Mouse (Mus musculus) Patski (cell line): ENCODE measurements around the gene Cap1. TPM values are rescaled to one million over a fixed set of nuclear protein-coding genes. Genes with fewer than 3 reads are reported as not detected.

Experiments used
- ATAC-seq: fragments of 100-300 bp; one replicate; pipeline ENCODE4 v1.8.0; 2021
- CTCF ChIA-PET: fragments of 350-600 bp; sonication (Branson Sonifier 250); formaldehyde crosslinking; loops from one replicate; lab custom pipeline; 2022; ENCODE audit warnings: inconsistent platforms; lab: Charles Lee
- POLR2A ChIA-PET: fragments of 350-600 bp; sonication (Branson Sonifier 250); formaldehyde crosslinking; loops from one replicate; lab custom pipeline; 2022; ENCODE audit warnings: antibody characterized with exemption, inconsistent platforms; lab: Charles Lee
- DNase-seq: peaks from one replicate; pipeline ENCODE4 v3.0.0-alpha.2; 2011; ENCODE audit warnings: low read depth, low spot score
- H3K27me3 ChIP-seq: fragments of 371-371 bp; one replicate; pipeline ENCODE4 v1.5.1; 2021
- CTCF ChIP-seq: fragments of 100-300 bp; IDR thresholded peaks from one replicate; pipeline ENCODE4 v1.5.1; 2021
- in situ Hi-C: fragments of 300-500 bp; cut with MboI; formaldehyde crosslinking; loops from 3 replicates; pipeline ENCODE4 v1.11.1; 2018; ENCODE audit warnings: low pct_unique_long_range_greater_than_20kb, mixed read lengths
- polyA plus RNA-seq: library from polyadenylated mRNA; unstranded; gene quantifications from one replicate; pipeline ENCODE4 v1.2.3, GENCODE M21; 2021

Cap1 gene
- polyA plus RNA-seq, 1 experiment from 2014 or later = 145 TPM

DNA sequence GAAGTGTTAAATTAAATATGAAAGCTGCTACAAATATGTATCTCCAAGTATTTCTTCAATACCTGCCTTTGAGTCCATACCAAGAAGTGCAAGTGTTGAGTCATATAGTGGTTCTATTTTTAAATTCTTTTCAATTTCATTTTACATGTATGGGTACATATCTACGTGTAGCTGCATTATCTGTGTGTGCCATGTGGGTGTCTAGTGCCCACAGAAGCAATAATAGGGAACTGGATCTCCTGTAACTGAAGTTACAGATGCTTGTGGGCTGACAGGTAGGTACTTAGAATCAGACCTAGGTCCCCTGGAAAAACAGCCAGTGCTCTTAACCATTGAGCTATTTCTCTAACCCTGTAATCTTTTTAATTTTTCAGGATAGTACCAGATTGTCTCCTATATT lies 74.7 kb downstream of the Cap1 start:
- H3K27me3 ChIP-seq = peaks cover 13% of the 10 kb centered on the region
- ATAC-seq (no peak), DNase-seq (no peak)
- CTCF ChIA-PET = no interaction called here
- in situ Hi-C loops = no loop called here
- POLR2A ChIA-PET = no interaction called here
- TF ChIP-seq CTCF = no peak

Other genes starting within 250 kb of the Cap1 start
- not detected for gene 9530002B09Rik, start 196.8 kb downstream of the Cap1 start, polyA plus RNA-seq
- gene Ppt1, start 49.8 kb downstream of the Cap1 start, polyA plus RNA-seq = 103 TPM
- 0.08 TPM for gene Mfsd2a, start 75.1 kb upstream of the Cap1 start, polyA plus RNA-seq
- gene Mycl, start 109.6 kb upstream of the Cap1 start, polyA plus RNA-seq = 0.19 TPM
- gene Trit1, start 130.5 kb upstream of the Cap1 start, polyA plus RNA-seq = 12.9 TPM
- 0.06 TPM for gene Bmp8b, start 219.1 kb upstream of the Cap1 start, polyA plus RNA-seq
- not detected for gene Oxct2b, start 230.2 kb upstream of the Cap1 start, polyA plus RNA-seq